Mouse (Mus musculus) testis, adult 2 months (tissue): Measurements from ENCODE around the gene Samd8.

ENCODE experiments used
- CTCF ChIP-seq: fragments of 200-500 bp; IDR thresholded peaks from 2 replicates; pipeline ENCODE4 v1.5.1; 2012; ENCODE audit warnings: low read depth, mild to moderate bottlenecking, inconsistent platforms, low read length, moderate library complexity; ENCODE audit not compliant: control insufficient read depth, insufficient read depth, insufficient replicate concordance
- POLR2A ChIP-seq: fragments of 200-500 bp; IDR thresholded peaks from 2 replicates; pipeline ENCODE4 v1.6.1; 2012; ENCODE audit warnings: low read depth, mild to moderate bottlenecking, inconsistent platforms, low read length, moderate library complexity; ENCODE audit not compliant: control insufficient read depth

GRCm38 (mm10) chr14:21801624-21802023 is 51.3 kb downstream of the Samd8 start:
- no peak for TF ChIP-seq POLR2A
- TF ChIP-seq CTCF = no peak
